9 mouse cellular contexts compared by ENCODE assay signal in genomic region chr12:95693651-95694471, GRCm38 (mm10). TPM values are rescaled to one million over a fixed set of nuclear protein-coding genes. Genes with fewer than 3 reads are reported as not detected.
A peak's percentile ranks its signal among the peaks of the same experiment; 100 is the strongest.
DNase-seq lines count a peak whose midpoint lies in the region; ATAC-seq and TF ChIP-seq lines count a peak whose summit lies in the region.
"Had no signal": no experiment of that assay in that cellular context is flagged by ENCODE, and none has a peak within 500 bp of the region (broad histone marks: within the 10 kb centered on the region; RNA-seq: fewer than 3 reads in every experiment).

No protein-coding gene starts in this region.

- TF ChIP-seq POLR2A in myocyte (IDR thresholded peaks at IDR 0.05; ENCODE audit: insufficient read length, low read depth): no peak

- WGBS in forebrain, embryonic 10.5 days: under 1% methylated on average over 28 of the region's 28 CpGs
- 1% methylated on average over 28 of the region's 28 CpGs for WGBS in heart, embryonic 12.5 days
- WGBS in kidney, embryonic 14.5 days: 1% methylated on average over 28 of the region's 28 CpGs
- WGBS in liver, embryonic 11.5 days: under 1% methylated on average over 28 of the region's 28 CpGs

- H3K79me2 ChIP-seq in myocyte (ENCODE audit: control insufficient read depth, insufficient read depth): peaks cover 32% of the 10 kb centered on the region

- H3K4me2 ChIP-seq in heart, embryonic 12.5 days: peak overlapping the region; percentile 85
- peak overlapping the region; percentile 86 for H3K4me2 ChIP-seq in kidney, embryonic 14.5 days (replicated peaks; ENCODE audit: low read depth, low read length)
- peak overlapping the region; percentile 70 for H3K4me2 ChIP-seq in liver, embryonic 11.5 days
- H3K4me2 ChIP-seq in myocyte (ENCODE audit: low read depth): peak overlapping the region; percentile 94

- H3ac ChIP-seq in myocyte (ENCODE audit: control insufficient read depth, insufficient read length): peak overlapping the region; percentile 13

- peak; percentile 39 to 48 for DNase-seq in cerebellum, postnatal 14 days
- DNase-seq in cerebellum, adult 18-20 months: no peak
- peak; percentile 55 for DNase-seq in forebrain, embryonic 10.5 days (ENCODE audit: extremely low spot score, low spot score)
- DNase-seq in liver, embryonic 11.5 days (ENCODE audit: low spot score): peak; percentile 35
- peak; percentile 12 for DNase-seq in yolk sac, embryonic 10.5 days (ENCODE audit: low spot score)

- peak overlapping the region; percentile 93 for H3K27ac ChIP-seq in forebrain, embryonic 10.5 days
- peak overlapping the region; percentile 94 for H3K27ac ChIP-seq in heart, embryonic 12.5 days (ENCODE audit: poor library complexity, severe bottlenecking)
- peak overlapping the region; percentile 11; the same call in 1 of the 2 replicates for H3K27ac ChIP-seq in kidney, embryonic 14.5 days (ENCODE audit: low read depth, low read length)
- H3K27ac ChIP-seq in liver, embryonic 11.5 days (ENCODE audit: low read depth, low read length): no peak overlapping the region

- H3K9ac ChIP-seq in heart, embryonic 12.5 days: peak overlapping the region; percentile 95
- peak overlapping the region; percentile 82 for H3K9ac ChIP-seq in kidney, embryonic 14.5 days (ENCODE audit: low read depth, low read length)
- no peak overlapping the region for H3K9ac ChIP-seq in liver, embryonic 11.5 days (ENCODE audit: low read depth, low read length)

- H3K4me3 ChIP-seq in forebrain, embryonic 10.5 days: peak overlapping the region; percentile 78
- H3K4me3 ChIP-seq in heart, embryonic 12.5 days: peak overlapping the region; percentile 89
- peak overlapping the region; percentile 88 for H3K4me3 ChIP-seq in kidney, embryonic 14.5 days (ENCODE audit: low read length)
- peak overlapping the region; percentile 63 for H3K4me3 ChIP-seq in liver, embryonic 11.5 days (ENCODE audit: low read depth, low read length)
- H3K4me3 ChIP-seq in myocyte: peak overlapping the region; percentile 78

- no peaks in the 10 kb centered on the region for H3K9me3 ChIP-seq in forebrain, embryonic 10.5 days
- H3K9me3 ChIP-seq in heart, embryonic 12.5 days (replicated peaks): no peaks in the 10 kb centered on the region
- no peaks in the 10 kb centered on the region for H3K9me3 ChIP-seq in kidney, embryonic 14.5 days (ENCODE audit: control insufficient read depth, low read length)
- H3K9me3 ChIP-seq in liver, embryonic 11.5 days (ENCODE audit: control insufficient read depth, low read length): no peaks in the 10 kb centered on the region

- no peak for ATAC-seq in heart, embryonic 12.5 days (ENCODE audit: insufficient number of reproducible peaks, low FRiP score)
- ATAC-seq in kidney, embryonic 14.5 days (ENCODE audit: low FRiP score, low TSS enrichment): no peak
- no peak; the same call in 1 of the 2 replicates for ATAC-seq in liver, embryonic 11.5 days (replicated peaks; ENCODE audit: low FRiP score)

- no peaks in the 10 kb centered on the region for H3K36me3 ChIP-seq in forebrain, embryonic 10.5 days (replicated peaks)
- no peaks in the 10 kb centered on the region for H3K36me3 ChIP-seq in heart, embryonic 12.5 days
- no peaks in the 10 kb centered on the region for H3K36me3 ChIP-seq in kidney, embryonic 14.5 days (ENCODE audit: control insufficient read depth, insufficient read depth, low read length)
- H3K36me3 ChIP-seq in liver, embryonic 11.5 days (ENCODE audit: control insufficient read depth, insufficient read depth, low read length): no peaks in the 10 kb centered on the region
- no peaks in the 10 kb centered on the region for H3K36me3 ChIP-seq in myocyte (ENCODE audit: control insufficient read depth, insufficient read depth)

- peaks cover 75% of the 10 kb centered on the region for H3K27me3 ChIP-seq in forebrain, embryonic 10.5 days (ENCODE audit: poor library complexity, severe bottlenecking)
- no peaks in the 10 kb centered on the region for H3K27me3 ChIP-seq in heart, embryonic 12.5 days (replicated peaks)
- peaks cover 5% of the 10 kb centered on the region; the same call in 1 of the 2 replicates for H3K27me3 ChIP-seq in kidney, embryonic 14.5 days (ENCODE audit: control insufficient read depth, insufficient read depth, low read length)
- H3K27me3 ChIP-seq in liver, embryonic 11.5 days (replicated peaks; ENCODE audit: control insufficient read depth, insufficient read depth, low read length): peaks cover 59% of the 10 kb centered on the region
- no peaks in the 10 kb centered on the region for H3K27me3 ChIP-seq in myocyte (ENCODE audit: control insufficient read depth, insufficient read depth, insufficient read length)
- H3K27me3 ChIP-seq: CH12.LX had no signal

- peaks cover 64% of the 10 kb centered on the region for H3K4me1 ChIP-seq in forebrain, embryonic 10.5 days
- H3K4me1 ChIP-seq in heart, embryonic 12.5 days (replicated peaks): peaks cover 17% of the 10 kb centered on the region
- H3K4me1 ChIP-seq in kidney, embryonic 14.5 days (ENCODE audit: control insufficient read depth, insufficient read depth, low read length): 0 out of 2 replicates have a peak, but pooled peaks cover 8% of the 10 kb centered on the region
- no peaks in the 10 kb centered on the region for H3K4me1 ChIP-seq in liver, embryonic 11.5 days (replicated peaks; ENCODE audit: control insufficient read depth, insufficient read depth, low read length)

TF ChIP-seq in myocyte, 11 proteins besides CTCF, POLR2A, EP300 and RAD21:
- TF ChIP-seq MAX (IDR thresholded peaks at IDR 0.05; ENCODE audit: low read depth) (no peak), REST (IDR thresholded peaks at IDR 0.05; ENCODE audit: insufficient read depth, insufficient read length) (no peak), TCF3 (IDR thresholded peaks at IDR 0.05; ENCODE audit: insufficient read length, low read depth) (no peak), CEBPB (IDR thresholded peaks at IDR 0.05; ENCODE audit: insufficient read depth, poor library complexity, severe bottlenecking) (no peak), MYOD1 (IDR thresholded peaks at IDR 0.05; ENCODE audit: control insufficient read depth in 1 of 3, insufficient read length in 2 of 3, low read depth in 2 of 3) (no peak), POLR2AphosphoS2 (IDR thresholded peaks at IDR 0.05; ENCODE audit: insufficient read length, low read depth) (no peak), MYOG (IDR thresholded peaks at IDR 0.05; ENCODE audit: control insufficient read depth in 1 of 3, insufficient read depth in 1 of 3, insufficient read length in 2 of 3, low read depth in 2 of 3) (no peak), E2F4 (IDR thresholded peaks at IDR 0.05; ENCODE audit: insufficient read depth) (no peak), TCF12 (IDR thresholded peaks at IDR 0.05; ENCODE audit: insufficient read depth, poor library complexity, severe bottlenecking) (no peak), USF1 (IDR thresholded peaks at IDR 0.05; ENCODE audit: low read depth) (no peak), SRF (IDR thresholded peaks at IDR 0.05; ENCODE audit: control insufficient read depth, insufficient read length, low read depth) (no peak)
TF ChIP-seq in myocyte: peak in this region for 0.

RNA-seq across cellular contexts. Expression of gene Flrt2, which starts 1.8 kb away (rescaled TPM):
- 14.6 and 15.4 TPM in 2 replicates for polyA plus RNA-seq in forebrain, embryonic 10.5 days (2016; fragmentation: Nextera tagmentation; extraction: Ambion mirVana)
- 39.9 and 40.9 TPM in 2 replicates for polyA plus RNA-seq in heart, embryonic 12.5 days (2016; fragmentation: Nextera tagmentation; extraction: Ambion mirVana)
- polyA plus RNA-seq in kidney, embryonic 14.5 days (2014; fragmentation: Nextera tagmentation; extraction: Ambion mirVana): 32.2 and 45.3 TPM in 2 replicates
- 8.6 and 9.9 TPM in 2 replicates for polyA plus RNA-seq in liver, embryonic 11.5 days (2014; fragmentation: Nextera tagmentation; extraction: Ambion mirVana)
- polyA plus RNA-seq in myocyte (2012; fragmentation: generic; extraction: Trizol): 6.9 TPM

Comparison
In these comparisons a context has a peak if more than half of its experiments do, and no peak if none do; other contexts are left out.
1. DNase-seq: peak in cerebellum, postnatal 14 days (2 of 2), forebrain, embryonic 10.5 days (single experiment), liver, embryonic 11.5 days (single experiment) and yolk sac, embryonic 10.5 days (single experiment); none in cerebellum, adult 18-20 months (0 of 2).
2. Peak in every context shown above with its lines, with median percentiles within 50 percentile points of each other: H3K4me3 ChIP-seq and H3K4me2 ChIP-seq.